Mouse (Mus musculus) erythroblast, embryonic 14.5 days (primary cell): ENCODE measurements around the gene Nox1. TPM values are rescaled to one million over a fixed set of nuclear protein-coding genes. Genes with fewer than 3 reads are reported as not detected.

Source experiments
- H3K27me3 ChIP-seq: 2 replicates; pipeline ENCODE4 v1.6.1; 2012; ENCODE audit warnings: inconsistent platforms; ENCODE audit not compliant: control insufficient read depth
- H3K36me3 ChIP-seq: 2 replicates; pipeline ENCODE4 v1.6.1; 2012; ENCODE audit warnings: mild to moderate bottlenecking, inconsistent platforms; ENCODE audit not compliant: control insufficient read depth
- H3K4me1 ChIP-seq: 2 replicates; pipeline ENCODE4 v1.6.1; 2012; ENCODE audit warnings: inconsistent platforms; ENCODE audit not compliant: control insufficient read depth
- H3K4me3 ChIP-seq: replicated peaks from 2 replicates; pipeline ENCODE3; 2012; ENCODE audit warnings: moderate library complexity, mild to moderate bottlenecking, inconsistent platforms
- H3K9me3 ChIP-seq: 2 replicates; pipeline ENCODE4 v1.6.1; 2012; ENCODE audit warnings: low read length, inconsistent platforms, mixed read lengths; ENCODE audit not compliant: control insufficient read depth
- GATA1 ChIP-seq: IDR thresholded peaks from 2 replicates; pipeline ENCODE4 v1.6.1; 2012; ENCODE audit warnings: low read length, inconsistent platforms, mixed read lengths
- TAL1 ChIP-seq: IDR thresholded peaks from 3 replicates; pipeline ENCODE4 v1.6.1; 2012; ENCODE audit warnings: low read length, inconsistent platforms, mixed read lengths
- polyA plus RNA-seq: library from polyadenylated mRNA; stranded (reverse); fragments of >175 nt; gene quantifications from 2 replicates; pipeline ENCODE4 v1.2.3, GENCODE M21; 2012

The Nox1 gene
- not detected in 2 replicates for polyA plus RNA-seq

GRCm38 (mm10) chrX:134221856-134222255, at the start of gene Nox1:
Nox1 (minus strand) TSS chrX:134221956.
- no peaks in the 10 kb centered on the region for H3K9me3 ChIP-seq
- TF ChIP-seq TAL1 (no peak), GATA1 (no peak)
- no peak within 1 kb of the TSS for H3K4me3 ChIP-seq
- H3K27me3 ChIP-seq, result no peaks in the 10 kb centered on the region
- peaks cover 26% of the 10 kb centered on the region for H3K4me1 ChIP-seq
- H3K36me3 ChIP-seq, result peaks cover 19% of the 10 kb centered on the region

- Histone ChIP-seq H3K9me3 (no peaks in the 10 kb centered on the region), H3K36me3 (peaks cover 32% of the 10 kb centered on the region), H3K4me1 (no peaks in the 10 kb centered on the region), H3K27me3 (no peaks in the 10 kb centered on the region), H3K4me3 (no peak overlapping the region)
- TF ChIP-seq TAL1, result no peak
- no peak for TF ChIP-seq GATA1
Measured at GRCm38 (mm10) chrX:134262129-134262528, 40.4 kb upstream of the Nox1 start.

- no peak overlapping the region for H3K4me3 ChIP-seq
- H3K27me3 ChIP-seq, result no peaks in the 10 kb centered on the region
- H3K9me3 ChIP-seq, result no peaks in the 10 kb centered on the region
- no peak for TF ChIP-seq TAL1
- TF ChIP-seq GATA1, result no peak
- H3K4me1 ChIP-seq, result no peaks in the 10 kb centered on the region
- peaks cover 29% of the 10 kb centered on the region for H3K36me3 ChIP-seq
Measured at GRCm38 (mm10) chrX:134261191-134261590, 39.4 kb upstream of the Nox1 start.

- no peak overlapping the region for H3K4me3 ChIP-seq
- H3K27me3 ChIP-seq, result no peaks in the 10 kb centered on the region
- H3K4me1 ChIP-seq, result no peaks in the 10 kb centered on the region
- no peaks in the 10 kb centered on the region; the same call in 1 of the 2 replicates for H3K9me3 ChIP-seq
- peaks cover 5% of the 10 kb centered on the region for H3K36me3 ChIP-seq
- no peak for TF ChIP-seq TAL1
- no peak for TF ChIP-seq GATA1
Measured at GRCm38 (mm10) chrX:134248202-134248601, 26.4 kb upstream of the Nox1 start.

GRCm38 (mm10) chrX:134245946-134246345, 24.2 kb upstream of the Nox1 start:
- TF ChIP-seq TAL1, result no peak
- TF ChIP-seq GATA1, result no peak
- Histone ChIP-seq H3K4me3 (no peak overlapping the region), H3K27me3 (no peaks in the 10 kb centered on the region), H3K36me3 (peaks cover 8% of the 10 kb centered on the region), H3K4me1 (no peaks in the 10 kb centered on the region), H3K9me3 (no peaks in the 10 kb centered on the region; the same call in 1 of the 2 replicates)

- no peak overlapping the region for H3K4me3 ChIP-seq
- no peaks in the 10 kb centered on the region for H3K9me3 ChIP-seq
- peaks cover 26% of the 10 kb centered on the region for H3K36me3 ChIP-seq
- H3K27me3 ChIP-seq, result no peaks in the 10 kb centered on the region
- no peak for TF ChIP-seq TAL1
- H3K4me1 ChIP-seq, result no peaks in the 10 kb centered on the region
Measured at GRCm38 (mm10) chrX:134238266-134238665, 16.5 kb upstream of the Nox1 start.

DNA sequence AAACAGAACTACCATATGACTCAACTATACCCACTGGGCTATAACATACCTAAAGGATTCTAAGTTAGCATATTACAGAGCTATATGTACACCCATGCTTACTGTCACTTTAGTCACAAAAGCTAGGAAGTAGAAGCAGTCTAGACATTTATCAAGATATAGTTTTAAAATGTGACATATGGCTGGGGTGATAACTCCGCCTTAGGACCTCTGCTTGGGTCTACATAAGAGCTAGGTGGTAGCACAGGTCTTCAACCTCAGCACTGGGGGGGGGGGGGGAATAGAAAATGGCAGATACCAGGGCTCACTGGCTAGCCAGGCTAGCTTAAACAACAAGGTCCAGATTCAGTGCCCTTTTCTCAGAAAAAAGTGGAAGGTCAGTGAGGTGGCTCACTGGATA, 11.3 kb upstream of the Nox1 start:
- Histone ChIP-seq H3K27me3 (no peaks in the 10 kb centered on the region), H3K36me3 (peaks cover 4% of the 10 kb centered on the region; the same call in 1 of the 2 replicates)

GRCm38 (mm10) chrX:134220618-134221017, 1.1 kb downstream of the Nox1 start:
- H3K4me3 ChIP-seq, result no peak overlapping the region
- peaks cover 19% of the 10 kb centered on the region for H3K36me3 ChIP-seq
- TF ChIP-seq GATA1, result no peak
- TF ChIP-seq TAL1, result no peak
- H3K27me3 ChIP-seq, result no peaks in the 10 kb centered on the region
- peaks cover 26% of the 10 kb centered on the region for H3K4me1 ChIP-seq
- H3K9me3 ChIP-seq, result no peaks in the 10 kb centered on the region

More for the DNA sequence above, 11.3 kb upstream of the Nox1 start:
- Histone ChIP-seq H3K4me3 (no peak overlapping the region), H3K4me1 (no peaks in the 10 kb centered on the region), H3K9me3 (no peaks in the 10 kb centered on the region)
- TF ChIP-seq TAL1, result no peak
- TF ChIP-seq GATA1, result no peak

DNA sequence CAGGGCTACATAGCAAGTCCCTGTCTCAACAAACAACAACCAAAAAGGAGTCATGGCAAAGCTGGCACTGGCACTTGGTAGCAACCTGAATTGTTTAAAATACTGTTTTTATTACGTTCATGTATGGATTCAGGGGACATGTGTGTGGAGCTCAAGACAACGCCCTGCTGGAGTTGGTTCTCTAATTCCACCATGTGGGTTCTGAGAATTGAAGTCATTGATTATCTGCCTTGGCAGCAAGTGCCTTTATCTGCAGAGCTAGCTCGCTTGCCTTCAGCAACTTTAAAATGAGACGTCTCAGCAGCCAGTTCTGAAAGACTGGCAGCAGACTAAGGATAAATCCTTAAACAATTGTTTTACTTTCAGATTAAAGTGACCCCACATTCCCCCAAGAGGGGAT, 3.6 kb downstream of the Nox1 start:
- TF ChIP-seq TAL1 (no peak), GATA1 (no peak)
- no peak overlapping the region for H3K4me3 ChIP-seq
- H3K27me3 ChIP-seq, result no peaks in the 10 kb centered on the region
- H3K36me3 ChIP-seq, result peaks cover 5% of the 10 kb centered on the region; the same call in 1 of the 2 replicates
- H3K4me1 ChIP-seq, result peaks cover 26% of the 10 kb centered on the region
- no peaks in the 10 kb centered on the region for H3K9me3 ChIP-seq

DNA sequence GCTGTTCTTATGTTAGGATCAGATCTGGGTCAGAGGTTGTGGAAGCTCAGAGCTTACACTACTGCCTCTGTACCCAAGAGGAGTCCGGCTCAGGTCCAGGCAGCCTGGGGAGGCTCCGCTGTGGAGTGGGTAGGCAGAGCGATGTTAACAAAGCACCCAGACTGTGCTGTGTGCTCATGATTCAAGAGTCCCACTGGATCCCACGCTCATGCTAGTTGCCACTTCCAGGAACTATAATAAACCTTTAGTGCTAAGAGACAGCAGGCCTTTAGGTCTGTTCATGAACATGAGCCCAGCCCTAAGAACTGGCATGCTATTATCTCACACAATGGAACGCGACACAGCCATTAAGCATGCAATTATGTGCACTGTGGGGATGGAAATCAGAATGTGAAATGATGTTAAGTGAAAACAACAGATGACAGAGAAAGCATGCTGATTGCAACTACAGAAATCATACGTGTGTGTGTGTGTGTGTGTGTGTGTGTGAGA, 10.6 kb downstream of the Nox1 start:
- Histone ChIP-seq H3K4me1 (peaks cover 20% of the 10 kb centered on the region), H3K4me3 (no peak overlapping the region), H3K27me3 (no peaks in the 10 kb centered on the region), H3K36me3 (no peaks in the 10 kb centered on the region), H3K9me3 (no peaks in the 10 kb centered on the region)
- TF ChIP-seq GATA1 (no peak), TAL1 (no peak)
